ENCODE assay signal across 27 mouse cellular contexts in genomic region chr16:5071974-5072373, GRCm38 (mm10). TPM values are rescaled to one million over a fixed set of nuclear protein-coding genes. Genes with fewer than 3 reads are reported as not detected.
DNase-seq lines count a peak whose midpoint lies in the region; ATAC-seq lines count a peak whose summit lies in the region.
"Had no signal": no experiment of that assay in that cellular context is flagged by ENCODE, and none has a peak within 500 bp of the region (broad histone marks: within the 10 kb centered on the region; RNA-seq: fewer than 3 reads in every experiment).

No protein-coding gene starts in this region.

- H3K4me1 ChIP-seq in midbrain, embryonic 11.5 days (ENCODE audit: control insufficient read depth, insufficient read depth, low read length), result no peaks in the 10 kb centered on the region
- H3K4me1 ChIP-seq in midbrain, embryonic 14.5 days (ENCODE audit: control insufficient read depth, insufficient read depth, low read length), result no peaks in the 10 kb centered on the region
- H3K4me1 ChIP-seq: embryonic facial prominence, embryonic 13.5 days; embryonic facial prominence, embryonic 15.5 days; forebrain, embryonic 10.5 days; forebrain, embryonic 12.5 days had no signal

- H3K4me3 ChIP-seq in midbrain, embryonic 11.5 days (ENCODE audit: low read depth, low read length), result no peak overlapping the region
- H3K4me3 ChIP-seq in midbrain, embryonic 14.5 days (replicated peaks; ENCODE audit: low read depth, low read length), result no peak overlapping the region
- H3K4me3 ChIP-seq: embryonic facial prominence, embryonic 13.5 days; embryonic facial prominence, embryonic 15.5 days; erythroblast, embryonic 14.5 days; forebrain, embryonic 10.5 days; forebrain, embryonic 12.5 days had no signal

- H3K27ac ChIP-seq in midbrain, embryonic 11.5 days (ENCODE audit: low read depth, low read length), result no peak overlapping the region
- no peak overlapping the region for H3K27ac ChIP-seq in midbrain, embryonic 14.5 days (replicated peaks; ENCODE audit: low read depth, low read length)
- H3K27ac ChIP-seq: embryonic facial prominence, embryonic 13.5 days; embryonic facial prominence, embryonic 15.5 days; forebrain, embryonic 10.5 days; forebrain, embryonic 12.5 days had no signal

- 90% methylated on average over 7 of the region's 7 CpGs for WGBS in midbrain, embryonic 11.5 days
- 94% methylated on average over 7 of the region's 7 CpGs for WGBS in midbrain, embryonic 14.5 days

- DNase-seq in cerebellum, adult 9-10 months, result peak; percentile 20
- no peak for DNase-seq in cerebellum, postnatal 14 days
- no peak for DNase-seq in frontal cortex, postnatal 36 days (ENCODE audit: low spot score in 2 of 2)
- DNase-seq in midbrain, embryonic 11.5 days (ENCODE audit: low spot score, missing footprints), result peak; percentile 14
- no peak for DNase-seq in midbrain, embryonic 14.5 days
- DNase-seq: adrenal gland, adult 8-10 months; adrenal gland, postnatal 14 days; adrenal gland, postnatal 36 days; B cell, adult 2 months; cerebellum, adult 11 months; cerebellum, adult 18-20 months; cerebellum, adult 8-10 months; cerebellum, postnatal 36 days; embryo, embryonic 11 days had no signal

- H3K9me3 ChIP-seq in midbrain, embryonic 11.5 days (ENCODE audit: control insufficient read depth, low read length), result no peaks in the 10 kb centered on the region
- no peaks in the 10 kb centered on the region for H3K9me3 ChIP-seq in midbrain, embryonic 14.5 days (ENCODE audit: control insufficient read depth, low read length)
- H3K9me3 ChIP-seq: embryonic facial prominence, embryonic 13.5 days; embryonic facial prominence, embryonic 15.5 days; forebrain, embryonic 10.5 days; forebrain, embryonic 12.5 days; G1E had no signal

- H3K27me3 ChIP-seq in midbrain, embryonic 11.5 days (ENCODE audit: control insufficient read depth, insufficient read depth, low read length), result no peaks in the 10 kb centered on the region
- no peaks in the 10 kb centered on the region for H3K27me3 ChIP-seq in midbrain, embryonic 14.5 days (ENCODE audit: control insufficient read depth, insufficient read depth, low read length)
- H3K27me3 ChIP-seq: CH12.LX; embryonic facial prominence, embryonic 13.5 days; embryonic facial prominence, embryonic 15.5 days; forebrain, embryonic 12.5 days; Patski had no signal

- ATAC-seq in frontal cortex, adult (ENCODE audit: low TSS enrichment), result peak; percentile 18; the same call in 1 of the 2 replicates
- ATAC-seq in midbrain, embryonic 11.5 days (ENCODE audit: low FRiP score), result no peak
- ATAC-seq in midbrain, embryonic 14.5 days (ENCODE audit: low FRiP score, low TSS enrichment), result no peak
- ATAC-seq: activated CD4-positive, CD25-positive, alpha-beta regulatory T cell, adult 4 months; CD4-positive, CD25-positive, alpha-beta regulatory T cell, adult 4 months; forebrain, embryonic 14.5 days; forebrain, embryonic 16.5 days; Patski had no signal

- H3K36me3 ChIP-seq in midbrain, embryonic 11.5 days (ENCODE audit: control insufficient read depth, insufficient read depth, low read length), result peaks cover 36% of the 10 kb centered on the region
- H3K36me3 ChIP-seq in midbrain, embryonic 14.5 days (ENCODE audit: control insufficient read depth, insufficient read depth, low read length), result peaks cover 80% of the 10 kb centered on the region

- H3K4me2 ChIP-seq in midbrain, embryonic 11.5 days, result no peak overlapping the region
- no peak overlapping the region for H3K4me2 ChIP-seq in midbrain, embryonic 14.5 days (ENCODE audit: low read length)
- H3K4me2 ChIP-seq: embryonic facial prominence, embryonic 13.5 days; embryonic facial prominence, embryonic 15.5 days; forebrain, embryonic 12.5 days had no signal

- H3K9ac ChIP-seq in midbrain, embryonic 11.5 days (ENCODE audit: low read length), result no peak overlapping the region
- no peak overlapping the region for H3K9ac ChIP-seq in midbrain, embryonic 14.5 days (replicated peaks; ENCODE audit: low read length)
- H3K9ac ChIP-seq: embryonic facial prominence, embryonic 13.5 days; embryonic facial prominence, embryonic 15.5 days; forebrain, embryonic 12.5 days had no signal

RNA-seq across cellular contexts. Expression of gene Ubn1, which starts 22.1 kb away (rescaled TPM):
- 22.0 and 24.1 TPM in 2 replicates for polyA plus RNA-seq in midbrain, embryonic 11.5 days (2014; fragmentation: Nextera tagmentation; extraction: Ambion mirVana)
- 15.7 and 19.8 TPM in 2 replicates for polyA plus RNA-seq in midbrain, embryonic 14.5 days (2014; fragmentation: Nextera tagmentation; extraction: Ambion mirVana)

RNA-seq across cellular contexts. Expression of gene Glyr1, which starts 22.3 kb away (rescaled TPM):
- 168 and 179 TPM in 2 replicates for polyA plus RNA-seq in midbrain, embryonic 11.5 days (2014; fragmentation: Nextera tagmentation; extraction: Ambion mirVana)
- polyA plus RNA-seq in midbrain, embryonic 14.5 days (2014; fragmentation: Nextera tagmentation; extraction: Ambion mirVana), result 123 and 147 TPM in 2 replicates

RNA-seq across cellular contexts. Expression of gene Rogdi, which starts 58.6 kb away (rescaled TPM):
- 67.4 and 69.3 TPM in 2 replicates for polyA plus RNA-seq in midbrain, embryonic 11.5 days (2014; fragmentation: Nextera tagmentation; extraction: Ambion mirVana)
- 132 and 161 TPM in 2 replicates for polyA plus RNA-seq in midbrain, embryonic 14.5 days (2014; fragmentation: Nextera tagmentation; extraction: Ambion mirVana)

Comparison
In these comparisons a context has a peak if more than half of its experiments do, and no peak if none do; other contexts are left out.
1. DNase-seq: peak in cerebellum, adult 9-10 months (single experiment) and midbrain, embryonic 11.5 days (single experiment); none in cerebellum, postnatal 14 days (0 of 2), frontal cortex, postnatal 36 days (0 of 2) and midbrain, embryonic 14.5 days (single experiment).